30 mouse cellular contexts compared by ENCODE assay signal in genomic region chr16:78707566-78707965, GRCm38 (mm10).
"Had no signal": no experiment of that assay in that cellular context is flagged by ENCODE, and none has a peak within 500 bp of the region (broad histone marks: within the 10 kb centered on the region; RNA-seq: fewer than 3 reads in every experiment).

No protein-coding gene starts in this region.

- H3K4me2 ChIP-seq: limb, embryonic 12.5 days; limb, embryonic 15.5 days; liver, embryonic 11.5 days; liver, embryonic 12.5 days; liver, embryonic 13.5 days; liver, embryonic 15.5 days; lung, embryonic 14.5 days; lung, embryonic 15.5 days; midbrain, embryonic 11.5 days; midbrain, embryonic 12.5 days; midbrain, embryonic 13.5 days; midbrain, embryonic 15.5 days; neural tube, embryonic 12.5 days had no signal

- H3K9ac ChIP-seq: limb, embryonic 12.5 days; limb, embryonic 15.5 days; liver, embryonic 12.5 days; liver, embryonic 13.5 days; liver, embryonic 14.5 days; liver, embryonic 15.5 days; liver, postnatal 0 days; lung, embryonic 14.5 days; lung, embryonic 15.5 days; midbrain, embryonic 12.5 days; midbrain, embryonic 13.5 days; midbrain, embryonic 15.5 days; neural tube, embryonic 12.5 days had no signal

- H3K27ac ChIP-seq: left cerebral cortex, adult 2 months; limb, embryonic 12.5 days; limb, embryonic 15.5 days; liver, embryonic 12.5 days; liver, embryonic 13.5 days; liver, embryonic 14.5 days; liver, embryonic 15.5 days; lung, embryonic 15.5 days; macrophage; midbrain, embryonic 10.5 days; midbrain, embryonic 12.5 days; midbrain, embryonic 13.5 days; midbrain, embryonic 15.5 days; neural tube, embryonic 12.5 days had no signal

- DNase-seq: left cerebral cortex, postnatal 4 days; liver; liver, embryonic 13.5 days; liver, postnatal 0 days; lung, adult 18-20 months; lung, adult 2 months; lung, embryonic 14.5 days; lung, postnatal 10 days; lung, postnatal 14 days; lung, postnatal 36 days; lung, postnatal 4 days had no signal

- H3K27me3 ChIP-seq: limb, embryonic 12.5 days; limb, embryonic 15.5 days; liver, embryonic 12.5 days; liver, embryonic 13.5 days; liver, embryonic 15.5 days; lung, embryonic 15.5 days; megakaryocyte, embryonic 14.5 days; midbrain, embryonic 12.5 days; midbrain, embryonic 13.5 days; midbrain, embryonic 15.5 days; neural tube, embryonic 12.5 days had no signal

- H3K4me1 ChIP-seq: limb, embryonic 12.5 days; limb, embryonic 15.5 days; liver, embryonic 12.5 days; liver, embryonic 13.5 days; liver, embryonic 15.5 days; lung, embryonic 15.5 days; megakaryocyte, embryonic 14.5 days; midbrain, embryonic 10.5 days; midbrain, embryonic 12.5 days; midbrain, embryonic 13.5 days; midbrain, embryonic 15.5 days; neural tube, embryonic 12.5 days had no signal

- H3K36me3 ChIP-seq: limb, embryonic 12.5 days; limb, embryonic 15.5 days; liver, embryonic 12.5 days; liver, embryonic 13.5 days; liver, embryonic 15.5 days; lung, embryonic 15.5 days; midbrain, embryonic 10.5 days; midbrain, embryonic 12.5 days; midbrain, embryonic 13.5 days; midbrain, embryonic 15.5 days; neural tube, embryonic 12.5 days had no signal

- H3K9me3 ChIP-seq: limb, embryonic 12.5 days; limb, embryonic 15.5 days; liver, embryonic 12.5 days; liver, embryonic 13.5 days; liver, embryonic 15.5 days; lung, embryonic 15.5 days; megakaryocyte, embryonic 14.5 days; midbrain, embryonic 10.5 days; midbrain, embryonic 12.5 days; midbrain, embryonic 13.5 days; midbrain, embryonic 15.5 days; neural tube, embryonic 12.5 days had no signal

- ATAC-seq: liver, embryonic 12.5 days; liver, postnatal 0 days; lung, postnatal 0 days; midbrain, embryonic 13.5 days; midbrain, embryonic 15.5 days; midbrain, embryonic 16.5 days had no signal

- H3K4me3 ChIP-seq: left cerebral cortex, adult 2 months; limb, embryonic 12.5 days; limb, embryonic 15.5 days; liver, embryonic 12.5 days; liver, embryonic 13.5 days; liver, embryonic 15.5 days; lung, embryonic 15.5 days; megakaryocyte, embryonic 14.5 days; midbrain, embryonic 10.5 days; midbrain, embryonic 12.5 days; midbrain, embryonic 13.5 days; midbrain, embryonic 15.5 days; myocyte; neural tube, embryonic 12.5 days had no signal
